Mouse (Mus musculus): ENCODE measurements at regions not wholly inside any gene's neighbourhood (a gene's known extent, or its start where the extent isn't known, plus 50 kb on each side); places are given as distances from the start of the nearest gene placed in this dataset.

GRCm38 (mm10) chr10:17600762-17601108, 122.3 kb upstream of the Cited2 start:
- DNase-seq = no peak

- no peak for DNase-seq
These were observed 120.6 kb upstream of the Cited2 start for GRCm38 (mm10) chr10:17602446-17602845.

GRCm38 (mm10) chr10:17608220-17608619, 114.8 kb upstream of the Cited2 start:
- no peak for DNase-seq

GRCm38 (mm10) chr10:17610592-17610991, 112.4 kb upstream of the Cited2 start:
- no peak for DNase-seq

- DNase-seq = no peak
These were observed 109.7 kb upstream of the Cited2 start for GRCm38 (mm10) chr10:17613281-17613680.

GRCm38 (mm10) chr10:17618024-17618423, 105.0 kb upstream of the Cited2 start:
- DNase-seq = no peak

GRCm38 (mm10) chr10:17619617-17620016, 103.4 kb upstream of the Cited2 start:
- DNase-seq = no peak

- no peak for DNase-seq
These were observed 101.2 kb upstream of the Cited2 start for GRCm38 (mm10) chr10:17621703-17622385.

- no peak for DNase-seq
These were observed 100.2 kb upstream of the Cited2 start for GRCm38 (mm10) chr10:17622802-17623201.

GRCm38 (mm10) chr10:17629709-17630108, 93.3 kb upstream of the Cited2 start:
- DNase-seq = no peak

- DNase-seq = no peak
These were observed 92.0 kb upstream of the Cited2 start for GRCm38 (mm10) chr10:17630861-17631581.

- DNase-seq = no peak
These were observed 91.2 kb upstream of the Cited2 start for GRCm38 (mm10) chr10:17631817-17632216.

GRCm38 (mm10) chr10:17632959-17633674, 89.9 kb upstream of the Cited2 start:
- DNase-seq = no peak

- DNase-seq = no peak
These were observed 77.7 kb upstream of the Cited2 start for GRCm38 (mm10) chr10:17645363-17645762.

GRCm38 (mm10) chr10:17646391-17646790, 76.6 kb upstream of the Cited2 start:
- no peak for DNase-seq

GRCm38 (mm10) chr10:17648077-17648476, 74.9 kb upstream of the Cited2 start:
- no peak for DNase-seq

GRCm38 (mm10) chr10:17650997-17651750, 71.8 kb upstream of the Cited2 start:
- DNase-seq = no peak

- no peak for DNase-seq
These were observed 69.7 kb upstream of the Cited2 start for GRCm38 (mm10) chr10:17653325-17653724.

- DNase-seq = no peak
These were observed 69.2 kb upstream of the Cited2 start for GRCm38 (mm10) chr10:17653785-17654184.

- DNase-seq = no peak
These were observed 68.6 kb upstream of the Cited2 start for GRCm38 (mm10) chr10:17654308-17654858.

GRCm38 (mm10) chr10:17655459-17656051, 67.5 kb upstream of the Cited2 start:
- no peak for DNase-seq

GRCm38 (mm10) chr10:17656305-17656704, 66.7 kb upstream of the Cited2 start:
- DNase-seq = no peak

Data from adrenal gland, postnatal 14 days (tissue).